Mouse (Mus musculus) hindbrain, embryonic 14.5 days (tissue): ENCODE data around the gene Ush2a. TPM values are rescaled to one million over a fixed set of nuclear protein-coding genes. Genes with fewer than 3 reads are reported as not detected.

ENCODE experiments used
- ATAC-seq: fragments of 200-750 bp; cut with Nextera tagmentation; 2 replicates; pipeline ENCODE4 v1.8.0; 2017; ENCODE audit warnings: moderate number of reproducible peaks, mild to moderate bottlenecking, moderate TSS enrichment, moderate library complexity; ENCODE audit not compliant: low FRiP score
- DNase-seq: peaks from one replicate; pipeline ENCODE4 v3.0.0-alpha.2; 2015; ENCODE audit warnings: low spot score
- H3K27ac ChIP-seq: fragments of 300-500 bp; sonication (generic); 2 replicates; pipeline ENCODE4 v1.5.1; 2014; ENCODE audit warnings: mild to moderate bottlenecking, moderate library complexity
- H3K27me3 ChIP-seq: fragments of 300-500 bp; sonication (generic); 2 replicates; pipeline ENCODE4 v1.6.1; 2014; ENCODE audit warnings: mild to moderate bottlenecking, low read length, mixed read lengths; ENCODE audit not compliant: control insufficient read depth, insufficient read depth
- H3K36me3 ChIP-seq: fragments of 300-500 bp; sonication (generic); replicated peaks from 2 replicates; pipeline ENCODE4 v1.6.1; 2014; ENCODE audit not compliant: control insufficient read depth, insufficient read depth
- H3K4me1 ChIP-seq: fragments of 300-500 bp; sonication (generic); replicated peaks from 2 replicates; pipeline ENCODE4 v1.6.1; 2014; ENCODE audit warnings: antibody characterized with exemption, low read length, mixed read lengths; ENCODE audit not compliant: control insufficient read depth, insufficient read depth
- H3K4me2 ChIP-seq: fragments of 300-500 bp; sonication (generic); replicated peaks from 2 replicates; pipeline ENCODE4 v1.6.1; 2014; ENCODE audit warnings: mild to moderate bottlenecking, moderate library complexity
- H3K4me3 ChIP-seq: fragments of 300-500 bp; sonication (generic); replicated peaks from 2 replicates; pipeline ENCODE4 v1.5.1; 2014; ENCODE audit warnings: mild to moderate bottlenecking, low read length
- H3K9ac ChIP-seq: fragments of 300-500 bp; sonication (generic); 2 replicates; pipeline ENCODE4 v1.6.1; 2014
- H3K9me3 ChIP-seq: fragments of 300-500 bp; sonication (generic); 2 replicates; pipeline ENCODE4 v1.6.1; 2016; ENCODE audit warnings: low read length; ENCODE audit not compliant: control insufficient read depth
- WGBS: fragments of 180-500 bp; shearing (Covaris S2); extraction: QIAGEN DNeasy Blood & Tissue Kit; methylation state at CpG from one replicate; pipeline ENCODE4 v1.1.7; 2014; 5-methylcytosine and 5-hydroxymethylcytosine counted together
- polyA plus RNA-seq: library from polyadenylated mRNA; unstranded; fragments of >200 nt; fragmentation: Nextera tagmentation; extraction: Ambion mirVana; gene quantifications from 2 replicates; pipeline ENCODE4 v1.2.1, GENCODE M21; 2014

Gene Ush2a
- polyA plus RNA-seq, 1 experiment from 2014 or later = 0.36 TPM

- no peak for ATAC-seq
- Histone ChIP-seq H3K4me3 (no peak overlapping the region), H3K36me3 (no peaks in the 10 kb centered on the region), H3K4me1 (no peaks in the 10 kb centered on the region), H3K9me3 (no peaks in the 10 kb centered on the region), H3K4me2 (no peak overlapping the region), H3K27me3 (no peaks in the 10 kb centered on the region), H3K27ac (no peak overlapping the region), H3K9ac (no peak overlapping the region)
- 88% methylated on average over 4 of the region's 4 CpGs for WGBS
- DNase-seq = no peak
Measured at GRCm38 (mm10) chr1:188708176-188708575, 446.4 kb downstream of the Ush2a start.

- no peaks in the 10 kb centered on the region for H3K27me3 ChIP-seq
- DNase-seq (no peak), ATAC-seq (no peak)
- 89% methylated on average over 10 of the region's 10 CpGs for WGBS
- H3K9me3 ChIP-seq = no peaks in the 10 kb centered on the region
- no peak overlapping the region for H3K4me2 ChIP-seq
- H3K4me3 ChIP-seq = no peak overlapping the region
- H3K27ac ChIP-seq = no peak overlapping the region
- H3K4me1 ChIP-seq = no peaks in the 10 kb centered on the region
- no peak overlapping the region for H3K9ac ChIP-seq
- no peaks in the 10 kb centered on the region for H3K36me3 ChIP-seq
Measured at GRCm38 (mm10) chr1:188708694-188709093, 446.9 kb downstream of the Ush2a start.

- DNase-seq (no peak), ATAC-seq (no peak)
- Histone ChIP-seq H3K27me3 (no peaks in the 10 kb centered on the region), H3K36me3 (no peaks in the 10 kb centered on the region), H3K4me1 (no peaks in the 10 kb centered on the region), H3K9me3 (no peaks in the 10 kb centered on the region), H3K27ac (no peak overlapping the region), H3K4me3 (no peak overlapping the region), H3K4me2 (no peak overlapping the region), H3K9ac (no peak overlapping the region)
- WGBS = 58% methylated on average over 18 of the region's 18 CpGs
Measured at GRCm38 (mm10) chr1:188714131-188714530, 452.3 kb downstream of the Ush2a start.

GRCm38 (mm10) chr1:188714941-188715340 is 453.1 kb downstream of the Ush2a start:
- WGBS = 81% methylated on average over 7 of the region's 7 CpGs
- no peaks in the 10 kb centered on the region for H3K9me3 ChIP-seq
- no peaks in the 10 kb centered on the region for H3K36me3 ChIP-seq
- ATAC-seq = no peak
- H3K27me3 ChIP-seq = no peaks in the 10 kb centered on the region
- no peak overlapping the region for H3K4me2 ChIP-seq
- no peak for DNase-seq
- no peaks in the 10 kb centered on the region for H3K4me1 ChIP-seq
- H3K9ac ChIP-seq = no peak overlapping the region
- H3K27ac ChIP-seq = no peak overlapping the region
- H3K4me3 ChIP-seq = no peak overlapping the region

- Histone ChIP-seq H3K36me3 (no peaks in the 10 kb centered on the region), H3K4me2 (no peak overlapping the region), H3K4me1 (no peaks in the 10 kb centered on the region), H3K9ac (no peak overlapping the region), H3K27ac (no peak overlapping the region), H3K4me3 (no peak overlapping the region), H3K9me3 (no peaks in the 10 kb centered on the region), H3K27me3 (no peaks in the 10 kb centered on the region)
- ATAC-seq (no peak), DNase-seq (no peak)
- WGBS = 85% methylated on average over 3 of the region's 3 CpGs
Measured at GRCm38 (mm10) chr1:188716886-188717285, 455.1 kb downstream of the Ush2a start.

GRCm38 (mm10) chr1:188725122-188725995 is 463.5 kb downstream of the Ush2a start:
- ATAC-seq (no peak), DNase-seq (no peak)
- WGBS = 51% methylated on average over 17 of the region's 17 CpGs
- H3K27ac ChIP-seq = no peak overlapping the region
- H3K9ac ChIP-seq = no peak overlapping the region
- peaks cover 9% of the 10 kb centered on the region; the same call in 1 of the 2 replicates for H3K4me1 ChIP-seq
- no peaks in the 10 kb centered on the region for H3K9me3 ChIP-seq
- H3K4me2 ChIP-seq = peak overlapping the region; percentile 17
- H3K36me3 ChIP-seq = no peaks in the 10 kb centered on the region
- H3K4me3 ChIP-seq = no peak overlapping the region
- H3K27me3 ChIP-seq = no peaks in the 10 kb centered on the region

GRCm38 (mm10) chr1:188726937-188727336 is 465.1 kb downstream of the Ush2a start:
- H3K36me3 ChIP-seq = no peaks in the 10 kb centered on the region
- H3K4me1 ChIP-seq = peaks cover 9% of the 10 kb centered on the region; the same call in 1 of the 2 replicates
- no peak for DNase-seq
- no peak for ATAC-seq
- H3K4me2 ChIP-seq = no peak overlapping the region
- no peak overlapping the region for H3K9ac ChIP-seq
- H3K27me3 ChIP-seq = no peaks in the 10 kb centered on the region
- no peaks in the 10 kb centered on the region for H3K9me3 ChIP-seq
- no peak overlapping the region for H3K4me3 ChIP-seq
- H3K27ac ChIP-seq = no peak overlapping the region
- WGBS = 62% methylated on average over 6 of the region's 6 CpGs

GRCm38 (mm10) chr1:188728625-188729024 is 466.8 kb downstream of the Ush2a start:
- no peaks in the 10 kb centered on the region for H3K27me3 ChIP-seq
- no peak overlapping the region for H3K4me3 ChIP-seq
- DNase-seq (peak; percentile 48), ATAC-seq (no peak)
- no peaks in the 10 kb centered on the region for H3K36me3 ChIP-seq
- no peak overlapping the region for H3K27ac ChIP-seq
- no peak overlapping the region for H3K4me2 ChIP-seq
- H3K4me1 ChIP-seq = peaks cover 9% of the 10 kb centered on the region; the same call in 1 of the 2 replicates
- 60% methylated on average over 8 of the region's 8 CpGs for WGBS
- H3K9me3 ChIP-seq = no peaks in the 10 kb centered on the region
- no peak overlapping the region for H3K9ac ChIP-seq

GRCm38 (mm10) chr1:188729179-188729578 is 467.4 kb downstream of the Ush2a start:
- H3K36me3 ChIP-seq = no peaks in the 10 kb centered on the region
- H3K4me1 ChIP-seq = peaks cover 9% of the 10 kb centered on the region; the same call in 1 of the 2 replicates
- no peak overlapping the region for H3K4me3 ChIP-seq
- H3K9ac ChIP-seq = no peak overlapping the region
- no peak overlapping the region for H3K4me2 ChIP-seq
- H3K9me3 ChIP-seq = no peaks in the 10 kb centered on the region
- DNase-seq (peak; percentile 77), ATAC-seq (no peak)
- no peak overlapping the region for H3K27ac ChIP-seq
- 25% methylated on average over 7 of the region's 7 CpGs for WGBS
- H3K27me3 ChIP-seq = no peaks in the 10 kb centered on the region
